Mouse (Mus musculus) stomach, embryonic 16.5 days (tissue): ENCODE data around the gene Cep72. TPM values are rescaled to one million over a fixed set of nuclear protein-coding genes. Genes with fewer than 3 reads are reported as not detected.

ENCODE experiments used
- ATAC-seq: fragments of 200-750 bp; cut with Nextera tagmentation; 2 replicates; pipeline ENCODE4 v1.8.0; 2017; ENCODE audit warnings: moderate number of reproducible peaks, moderate TSS enrichment; ENCODE audit not compliant: insufficient read depth, low FRiP score
- H3K27ac ChIP-seq: fragments of 300-500 bp; sonication (generic); 2 replicates; pipeline ENCODE4 v1.5.1; 2014; ENCODE audit warnings: low read length
- H3K27me3 ChIP-seq: fragments of 300-500 bp; sonication (generic); 2 replicates; pipeline ENCODE4 v1.6.1; 2014; ENCODE audit warnings: low read length, control low read depth, mixed read lengths; ENCODE audit not compliant: control insufficient read depth, insufficient read depth
- H3K36me3 ChIP-seq: fragments of 300-500 bp; sonication (generic); 2 replicates; pipeline ENCODE4 v1.6.1; 2014; ENCODE audit warnings: low read length; ENCODE audit not compliant: control insufficient read depth, insufficient read depth
- H3K4me1 ChIP-seq: fragments of 300-500 bp; sonication (generic); 2 replicates; pipeline ENCODE4 v1.6.1; 2014; ENCODE audit warnings: low read length, control low read depth, mixed read lengths; ENCODE audit not compliant: control insufficient read depth, insufficient read depth
- H3K4me2 ChIP-seq: fragments of 300-500 bp; sonication (generic); 2 replicates; pipeline ENCODE4 v1.6.1; 2014; ENCODE audit warnings: low read depth, low read length, mixed read lengths
- H3K4me3 ChIP-seq: fragments of 300-500 bp; sonication (generic); replicated peaks from 2 replicates; pipeline ENCODE4 v1.5.1; 2014; ENCODE audit warnings: mild to moderate bottlenecking, low read length
- H3K9ac ChIP-seq: fragments of 300-500 bp; sonication (generic); 2 replicates; pipeline ENCODE4 v1.6.1; 2014; ENCODE audit warnings: low read length
- H3K9me3 ChIP-seq: fragments of 300-500 bp; sonication (generic); replicated peaks from 2 replicates; pipeline ENCODE4 v1.6.1; 2016; ENCODE audit warnings: low read length, control low read depth; ENCODE audit not compliant: control insufficient read depth
- WGBS: fragments of 180-500 bp; shearing (Covaris S2); extraction: QIAGEN DNeasy Blood & Tissue Kit; methylation state at CpG from one replicate; pipeline ENCODE4 v1.1.7; 2014; 5-methylcytosine and 5-hydroxymethylcytosine counted together
- polyA plus RNA-seq: library from polyadenylated mRNA; unstranded; fragments of >200 nt; fragmentation: Nextera tagmentation; extraction: Ambion mirVana; gene quantifications from 2 replicates; pipeline ENCODE4 v1.2.1, GENCODE M21; 2015

The Cep72 gene
- polyA plus RNA-seq, 1 experiment from 2014 or later = 13.1 TPM

GRCm38 (mm10) chr13:74039926-74040325, 22.2 kb downstream of the Cep72 start:
- WGBS = 83% methylated on average over 3 of the region's 3 CpGs
- H3K36me3 ChIP-seq = peaks cover 8% of the 10 kb centered on the region; the same call in 1 of the 2 replicates
- no peak overlapping the region for H3K4me2 ChIP-seq
- no peak for ATAC-seq
- no peak overlapping the region for H3K27ac ChIP-seq
- no peak overlapping the region for H3K9ac ChIP-seq
- no peaks in the 10 kb centered on the region for H3K9me3 ChIP-seq
- H3K4me1 ChIP-seq = no peaks in the 10 kb centered on the region
- H3K27me3 ChIP-seq = no peaks in the 10 kb centered on the region
- H3K4me3 ChIP-seq = no peak overlapping the region

GRCm38 (mm10) chr13:74035776-74036175, 26.3 kb downstream of the Cep72 start:
- 0 out of 2 replicates have a peak, but pooled peaks cover 8% of the 10 kb centered on the region for H3K36me3 ChIP-seq
- 86% methylated on average over 2 of the region's 2 CpGs for WGBS
- H3K4me2 ChIP-seq = no peak overlapping the region
- no peak overlapping the region for H3K9ac ChIP-seq
- no peak for ATAC-seq
- no peaks in the 10 kb centered on the region for H3K9me3 ChIP-seq
- no peaks in the 10 kb centered on the region for H3K4me1 ChIP-seq
- H3K4me3 ChIP-seq = no peak overlapping the region
- no peak overlapping the region for H3K27ac ChIP-seq
- H3K27me3 ChIP-seq = no peaks in the 10 kb centered on the region

GRCm38 (mm10) chr13:74034756-74035155, 27.3 kb downstream of the Cep72 start:
- 66% methylated on average over 2 of the region's 2 CpGs for WGBS
- H3K9me3 ChIP-seq = no peaks in the 10 kb centered on the region
- ATAC-seq = no peak

GRCm38 (mm10) chr13:74031133-74031532, 31.0 kb downstream of the Cep72 start:
- Histone ChIP-seq H3K4me3 (no peak overlapping the region), H3K27ac (no peak overlapping the region), H3K9me3 (no peaks in the 10 kb centered on the region), H3K9ac (no peak overlapping the region), H3K4me2 (no peak overlapping the region), H3K36me3 (no peaks in the 10 kb centered on the region), H3K4me1 (no peaks in the 10 kb centered on the region), H3K27me3 (no peaks in the 10 kb centered on the region)
- ATAC-seq = no peak
- 77% methylated on average over 8 of the region's 8 CpGs for WGBS

More at GRCm38 (mm10) chr13:74034756-74035155, 27.3 kb downstream of the Cep72 start:
- Histone ChIP-seq H3K4me2 (no peak overlapping the region), H3K4me3 (no peak overlapping the region), H3K9ac (no peak overlapping the region), H3K27ac (no peak overlapping the region), H3K4me1 (no peaks in the 10 kb centered on the region), H3K27me3 (no peaks in the 10 kb centered on the region), H3K36me3 (0 out of 2 replicates have a peak, but pooled peaks cover 6% of the 10 kb centered on the region)

GRCm38 (mm10) chr13:74030691-74031090, 31.4 kb downstream of the Cep72 start:
- 88% methylated on average over 7 of the region's 7 CpGs for WGBS
- ATAC-seq = no peak

GRCm38 (mm10) chr13:74029013-74029412, 33.1 kb downstream of the Cep72 start:
- H3K27me3 ChIP-seq = no peaks in the 10 kb centered on the region
- no peaks in the 10 kb centered on the region for H3K9me3 ChIP-seq
- H3K4me3 ChIP-seq = no peak overlapping the region
- H3K4me2 ChIP-seq = no peak overlapping the region
- no peak overlapping the region for H3K9ac ChIP-seq
- no peak overlapping the region for H3K27ac ChIP-seq
- ATAC-seq = no peak
- 0 out of 2 replicates have a peak, but pooled peaks cover 4% of the 10 kb centered on the region for H3K4me1 ChIP-seq
- no peaks in the 10 kb centered on the region for H3K36me3 ChIP-seq
- 64% methylated on average over 2 of the region's 2 CpGs for WGBS

More at GRCm38 (mm10) chr13:74030691-74031090, 31.4 kb downstream of the Cep72 start:
- Histone ChIP-seq H3K4me1 (no peaks in the 10 kb centered on the region), H3K4me2 (no peak overlapping the region), H3K9me3 (no peaks in the 10 kb centered on the region), H3K27me3 (no peaks in the 10 kb centered on the region), H3K9ac (no peak overlapping the region), H3K36me3 (no peaks in the 10 kb centered on the region), H3K4me3 (no peak overlapping the region), H3K27ac (no peak overlapping the region)

GRCm38 (mm10) chr13:74028116-74028515, 34.0 kb downstream of the Cep72 start:
- H3K27me3 ChIP-seq = no peaks in the 10 kb centered on the region
- H3K36me3 ChIP-seq = no peaks in the 10 kb centered on the region
- 0 out of 2 replicates have a peak, but pooled peaks cover 4% of the 10 kb centered on the region for H3K4me1 ChIP-seq
- H3K9ac ChIP-seq = no peak overlapping the region
- no peak for ATAC-seq
- no peaks in the 10 kb centered on the region for H3K9me3 ChIP-seq
- WGBS = 56% methylated on average over 2 of the region's 2 CpGs
- no peak overlapping the region for H3K4me2 ChIP-seq
- no peak overlapping the region for H3K27ac ChIP-seq
- no peak overlapping the region for H3K4me3 ChIP-seq

GRCm38 (mm10) chr13:74026215-74026614, 35.9 kb downstream of the Cep72 start:
- peak overlapping the region; percentile 15; the same call in 1 of the 2 replicates for H3K27ac ChIP-seq
- no peaks in the 10 kb centered on the region for H3K27me3 ChIP-seq
- peak; percentile 72; the same call in 1 of the 2 replicates for ATAC-seq
- no peaks in the 10 kb centered on the region for H3K9me3 ChIP-seq
- H3K36me3 ChIP-seq = no peaks in the 10 kb centered on the region
- H3K4me2 ChIP-seq = no peak overlapping the region
- H3K4me1 ChIP-seq = 0 out of 2 replicates have a peak, but pooled peaks cover 4% of the 10 kb centered on the region
- 15% methylated on average over 2 of the region's 2 CpGs for WGBS
- H3K9ac ChIP-seq = no peak overlapping the region
- no peak overlapping the region for H3K4me3 ChIP-seq

- WGBS = 53% methylated on average over 4 of the region's 4 CpGs
- H3K4me2 ChIP-seq = no peak overlapping the region
- no peaks in the 10 kb centered on the region for H3K36me3 ChIP-seq
- no peak overlapping the region for H3K4me3 ChIP-seq
- 0 out of 2 replicates have a peak, but pooled peaks cover 4% of the 10 kb centered on the region for H3K4me1 ChIP-seq
- peak; percentile 43 for ATAC-seq
- no peaks in the 10 kb centered on the region for H3K27me3 ChIP-seq
- peak overlapping the region; percentile 15; the same call in 1 of the 2 replicates for H3K27ac ChIP-seq
- H3K9ac ChIP-seq = no peak overlapping the region
- no peaks in the 10 kb centered on the region for H3K9me3 ChIP-seq
Measured at GRCm38 (mm10) chr13:74025151-74026081, 36.7 kb downstream of the Cep72 start.
